Mouse (Mus musculus) lung, postnatal 10 days (tissue): ENCODE measurements around the gene Trim8.

Experiments
- DNase-seq: peaks from one replicate; pipeline ENCODE4 v3.0.0; 2021

The Trim8 gene

DNA sequence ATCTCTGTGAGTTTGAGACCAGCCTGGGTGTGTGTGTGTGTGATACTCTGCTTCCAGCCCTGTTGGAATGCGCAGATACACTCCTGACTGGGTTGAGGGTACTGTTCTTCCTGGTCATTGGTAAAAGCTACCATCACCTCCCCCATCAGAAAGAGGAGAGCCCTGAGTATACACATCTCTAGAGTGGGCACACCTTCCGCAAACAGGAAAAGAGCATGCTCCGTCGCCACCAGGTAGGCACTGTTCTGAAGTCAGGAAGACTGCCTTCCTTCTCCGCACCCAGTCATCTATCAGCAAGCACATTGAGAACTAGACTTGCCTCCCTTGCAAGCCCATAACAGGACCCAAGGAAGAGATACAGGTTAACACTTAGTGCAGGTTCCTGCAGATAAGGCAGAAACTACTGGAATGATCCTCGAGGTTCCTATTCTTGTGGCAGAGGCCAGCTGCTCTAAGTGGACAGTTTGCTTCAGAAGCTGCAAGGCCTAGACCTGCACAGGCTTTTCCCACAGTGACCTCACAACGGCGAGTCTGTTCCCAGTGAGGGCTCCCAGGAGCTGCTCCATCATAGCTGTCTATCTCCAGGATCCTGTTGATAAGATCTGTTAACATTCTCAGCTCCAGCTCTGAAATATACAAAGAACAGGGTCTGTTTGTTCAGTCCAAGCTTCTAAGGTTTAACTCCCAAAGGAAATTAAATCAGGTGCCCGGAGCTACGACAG is 20.7 kb upstream of the Trim8 start:
- peak; percentile 61 for DNase-seq

GRCm38 (mm10) chr19:46481352-46481751 is 20.1 kb upstream of the Trim8 start:
- DNase-seq: no peak

DNA sequence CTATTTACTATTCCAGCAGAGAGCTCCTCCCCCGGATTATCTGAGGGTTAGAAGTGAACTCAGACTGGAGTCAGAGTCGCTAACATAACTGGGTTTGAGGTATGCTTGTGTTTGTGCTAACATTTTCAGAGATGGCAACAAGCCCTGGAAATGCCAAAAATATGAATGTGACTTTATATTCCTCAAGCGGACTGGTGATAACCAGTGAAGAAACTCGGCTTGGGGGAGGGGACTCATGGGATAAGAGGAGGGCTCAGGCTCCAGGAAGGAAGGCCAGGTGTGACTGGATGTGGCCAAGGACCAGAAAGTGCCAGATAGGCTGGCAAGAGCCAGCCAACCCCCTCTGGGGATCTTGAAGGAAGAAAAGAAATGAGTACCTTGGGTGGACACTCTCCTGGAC is 19.7 kb upstream of the Trim8 start:
- peak; percentile 61 for DNase-seq

DNA sequence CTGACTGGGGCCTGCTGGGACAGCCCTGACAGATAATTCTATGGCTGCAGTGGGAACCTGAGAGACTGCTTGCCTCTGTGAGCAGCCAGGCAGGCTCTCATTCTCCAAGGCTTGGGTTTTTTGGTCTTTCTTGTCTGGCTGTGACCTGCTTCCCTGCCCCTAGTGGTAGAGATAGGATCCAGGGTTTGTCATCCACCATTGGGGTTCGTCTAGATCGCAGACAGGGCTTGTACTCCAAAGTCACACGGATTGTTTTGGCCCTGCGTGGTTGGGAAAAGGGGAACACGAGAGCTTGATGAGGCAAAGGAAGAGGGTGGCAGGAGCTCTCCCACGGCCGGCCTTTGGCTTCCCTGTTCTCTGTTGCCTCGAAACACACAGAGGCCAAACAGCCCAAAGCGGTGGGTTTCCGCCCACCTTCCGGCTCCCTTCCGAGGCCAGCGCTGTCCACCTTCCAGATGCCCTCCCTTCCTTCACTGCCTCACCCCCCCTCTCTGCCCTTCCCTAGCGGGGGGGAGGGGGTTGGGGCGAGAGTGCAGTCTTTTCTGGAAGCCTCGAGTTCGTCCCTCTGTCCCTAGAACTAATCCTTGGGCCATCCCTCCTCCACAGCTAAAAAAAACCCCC is 18.5 kb upstream of the Trim8 start:
- peak; percentile 58 for DNase-seq

DNA sequence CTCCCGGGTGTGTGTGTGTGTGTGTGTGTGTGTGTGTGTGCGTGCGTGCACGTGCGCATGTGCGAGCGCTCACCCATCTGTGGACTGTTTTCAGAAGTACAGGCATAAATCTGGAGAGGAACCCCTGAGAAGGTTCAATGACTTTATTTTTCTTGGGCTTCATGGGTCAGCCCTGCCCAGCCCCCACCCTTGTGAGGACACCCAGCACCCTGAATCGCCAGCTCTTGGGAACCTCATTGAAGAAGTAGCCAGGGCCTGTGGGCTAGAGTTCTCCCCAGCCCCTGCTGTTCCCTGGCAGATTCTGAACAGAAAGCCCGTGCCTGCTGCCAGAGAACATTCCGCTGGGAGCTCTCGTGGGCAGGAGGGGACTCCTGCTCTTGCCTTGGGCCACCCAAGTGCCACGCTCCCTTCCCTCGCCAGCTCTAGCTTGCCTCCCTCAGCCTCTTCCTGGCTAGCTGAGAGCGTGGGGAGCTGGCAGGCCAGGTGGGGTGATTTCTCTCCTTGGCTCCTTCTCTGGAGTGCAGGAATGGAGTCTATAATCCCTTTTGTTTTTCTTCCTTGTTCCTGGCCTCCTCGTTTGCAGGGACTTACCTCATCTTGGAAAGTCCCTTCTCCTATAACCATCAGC is 17.7 kb upstream of the Trim8 start:
- peak; percentile 66 for DNase-seq

GRCm38 (mm10) chr19:46484518-46484917 is 17.0 kb upstream of the Trim8 start:
- peak; percentile 93 for DNase-seq

GRCm38 (mm10) chr19:46485847-46486246 is 15.7 kb upstream of the Trim8 start:
- DNase-seq: no peak

GRCm38 (mm10) chr19:46486709-46487108 is 14.8 kb upstream of the Trim8 start:
- DNase-seq: no peak

DNA sequence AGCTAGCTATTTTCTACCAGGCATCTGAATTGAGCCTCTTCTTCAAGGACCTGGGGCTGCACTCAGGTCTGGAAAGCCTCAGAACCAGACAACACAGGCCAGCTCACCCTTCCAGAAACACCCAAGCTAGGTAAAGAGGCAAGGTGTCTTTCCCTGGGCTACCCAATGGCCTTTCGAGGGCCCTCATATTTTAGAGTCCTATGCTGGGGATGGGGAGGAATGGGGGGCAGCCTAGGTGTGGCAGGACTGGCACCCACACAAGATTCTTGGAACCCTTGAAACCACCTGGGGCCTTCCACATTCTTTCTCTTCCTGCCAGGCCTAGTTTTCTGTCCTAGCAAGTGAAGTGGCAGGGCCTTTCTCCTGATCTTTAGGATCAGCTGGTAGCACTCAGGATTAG is 12.1 kb upstream of the Trim8 start:
- no peak for DNase-seq

DNA sequence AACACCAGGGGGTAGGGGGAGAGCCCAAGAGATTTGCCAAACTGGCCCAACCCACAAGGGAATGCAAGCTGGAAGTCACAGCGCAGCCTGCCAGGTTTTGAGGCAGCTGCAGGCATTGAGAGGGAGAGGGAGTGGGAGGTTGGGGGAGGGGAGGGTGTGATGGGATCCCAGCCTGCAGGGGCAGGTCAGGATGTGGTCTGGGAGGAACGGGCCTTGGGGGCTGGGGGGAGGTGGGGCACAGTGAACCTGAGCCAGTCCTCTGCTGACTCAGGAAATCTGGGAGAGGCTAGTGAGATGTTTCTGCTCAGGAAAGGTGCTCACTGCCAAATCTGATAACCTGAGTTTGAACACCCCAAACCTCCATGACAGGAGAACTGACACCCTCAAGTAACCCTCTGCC is 10.9 kb upstream of the Trim8 start:
- DNase-seq: peak; percentile 87

DNA sequence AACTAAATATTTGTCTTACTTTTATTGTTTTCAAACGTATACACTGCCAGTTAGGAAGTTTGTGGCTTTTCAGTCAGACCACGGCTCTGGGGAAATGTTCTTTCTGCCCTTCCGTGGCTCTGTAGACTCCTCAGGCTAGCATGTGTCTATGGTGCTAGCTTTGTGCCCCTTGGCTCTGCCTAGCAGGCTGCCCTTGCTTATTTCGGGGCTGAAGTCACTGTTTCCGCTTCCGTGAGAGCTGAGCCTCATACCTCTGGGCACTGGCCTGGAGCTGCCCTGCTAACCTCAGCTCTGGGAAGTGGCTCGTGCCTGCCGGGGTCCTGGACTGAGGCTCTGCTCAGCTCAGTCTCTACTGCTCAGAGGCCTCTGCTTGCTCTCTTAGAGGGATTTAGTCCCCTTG is 6.4 kb upstream of the Trim8 start:
- DNase-seq: no peak

- DNase-seq: no peak
Observed at GRCm38 (mm10) chr19:46497230-46497629, 4.3 kb upstream of the Trim8 start.

DNA sequence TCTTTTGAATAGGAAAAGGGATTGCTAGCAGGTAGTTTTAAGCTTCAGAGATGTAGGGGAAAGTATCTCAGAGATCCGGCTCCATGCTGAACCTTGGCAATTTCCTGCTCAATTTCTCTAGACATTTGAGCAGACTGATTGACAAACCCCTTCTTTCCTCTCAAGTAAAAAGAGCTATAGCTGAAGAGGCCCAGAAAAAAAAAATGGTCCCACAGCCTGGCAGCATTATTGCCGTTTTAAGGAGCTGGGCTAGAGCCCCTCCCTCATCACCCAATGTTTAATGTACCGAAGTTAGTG is 2.0 kb upstream of the Trim8 start:
- no peak for DNase-seq

- peak; percentile 100 for DNase-seq
Observed at GRCm38 (mm10) chr19:46499836-46500580, 1.5 kb upstream of the Trim8 start.

DNA sequence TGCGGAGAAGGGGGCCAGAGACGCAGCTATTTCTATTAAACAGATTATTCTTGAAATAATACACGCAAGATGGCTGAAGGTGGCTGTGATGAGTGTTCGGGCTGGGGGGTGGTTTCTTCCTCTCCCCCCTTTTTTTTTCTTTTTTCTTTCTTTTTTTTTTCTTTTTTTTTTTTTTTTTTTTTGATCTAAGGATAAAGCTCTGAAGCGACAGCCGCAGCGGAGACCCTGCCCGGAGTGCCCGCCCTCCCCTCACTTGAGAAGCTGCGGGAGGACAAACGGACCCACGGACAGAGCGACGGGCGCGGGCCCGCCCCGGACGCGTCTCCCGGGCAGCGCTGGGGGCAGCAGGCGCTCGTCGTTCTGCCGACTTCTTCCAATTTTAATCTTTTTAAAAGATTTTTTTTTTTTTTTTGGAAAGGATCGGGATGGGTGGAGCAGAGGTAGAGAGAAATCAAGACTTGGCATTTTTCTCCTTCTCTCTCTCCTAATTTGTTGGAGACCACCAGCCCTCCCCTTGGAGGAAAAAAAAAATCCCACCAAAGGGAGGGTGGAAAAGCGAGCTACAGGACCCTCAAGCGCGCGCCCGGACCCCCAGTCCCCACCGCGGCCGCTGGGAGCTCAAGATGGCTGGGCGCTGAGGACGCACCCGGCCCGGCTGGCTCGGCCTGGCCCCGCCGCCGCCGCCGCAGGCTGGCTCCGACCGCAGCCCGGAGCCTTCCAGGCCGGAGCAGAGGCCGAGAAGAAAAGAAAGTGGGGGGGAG is 741 bp upstream of the Trim8 start:
- DNase-seq: peak; percentile 72

DNA sequence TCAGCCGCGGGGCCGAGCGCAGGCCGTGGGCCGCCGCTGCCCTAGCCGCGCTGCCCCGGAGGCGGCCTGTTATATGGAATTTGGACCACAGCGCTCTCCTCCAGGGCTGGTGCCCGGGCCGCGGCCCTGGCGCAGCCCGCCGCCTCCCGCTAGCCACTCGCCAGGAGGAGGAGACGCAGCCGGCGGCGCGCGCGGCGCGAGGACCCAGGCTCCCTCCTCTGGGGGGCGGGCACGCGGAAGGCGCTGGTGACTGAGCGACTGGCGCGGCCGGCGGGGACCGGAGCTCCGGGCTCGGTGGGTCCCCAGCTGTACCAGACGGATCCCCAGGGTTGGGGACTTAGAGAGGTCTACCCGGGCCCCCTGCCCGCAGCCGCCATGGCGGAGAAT is 560 bp downstream of the Trim8 start:
- DNase-seq: peak; percentile 88

- DNase-seq: peak; percentile 88
Observed at GRCm38 (mm10) chr19:46502471-46503166, 1.1 kb downstream of the Trim8 start.

DNA sequence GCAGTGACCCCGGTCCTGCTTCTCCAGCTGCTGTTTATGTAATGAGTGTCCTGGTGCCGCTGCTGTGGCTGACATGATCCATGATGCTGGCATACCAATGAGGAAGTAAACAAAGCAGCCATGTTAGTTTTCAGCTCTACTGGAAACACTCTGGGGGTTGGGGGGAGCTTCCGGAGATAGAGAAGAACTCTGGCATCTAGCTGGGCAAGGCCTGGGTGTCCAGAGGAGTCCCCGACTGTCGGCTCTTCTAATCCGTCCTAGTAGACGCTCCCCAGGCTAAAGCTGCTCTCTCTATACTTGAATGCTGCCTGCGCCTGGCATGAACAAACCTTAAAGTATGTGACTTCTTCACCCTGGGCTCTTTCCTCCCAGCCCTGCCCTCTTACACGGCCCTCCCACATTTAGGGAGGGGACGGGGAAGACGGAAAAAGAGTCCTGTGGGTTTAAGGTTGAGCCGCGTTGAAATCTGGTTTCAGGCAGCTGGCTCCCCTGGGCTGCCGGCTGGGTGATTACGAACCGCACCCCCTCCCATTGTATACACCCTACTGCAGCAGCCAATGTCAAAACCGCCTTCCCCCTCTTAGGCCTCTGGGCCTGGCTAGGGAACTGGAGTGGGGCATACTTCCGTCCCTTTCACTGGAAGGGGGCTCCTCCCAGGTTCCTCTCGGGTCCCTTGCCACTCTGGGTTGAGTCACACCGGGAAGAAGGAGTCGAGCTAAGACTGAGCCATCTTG is 2.0 kb downstream of the Trim8 start:
- DNase-seq: peak; percentile 91

DNA sequence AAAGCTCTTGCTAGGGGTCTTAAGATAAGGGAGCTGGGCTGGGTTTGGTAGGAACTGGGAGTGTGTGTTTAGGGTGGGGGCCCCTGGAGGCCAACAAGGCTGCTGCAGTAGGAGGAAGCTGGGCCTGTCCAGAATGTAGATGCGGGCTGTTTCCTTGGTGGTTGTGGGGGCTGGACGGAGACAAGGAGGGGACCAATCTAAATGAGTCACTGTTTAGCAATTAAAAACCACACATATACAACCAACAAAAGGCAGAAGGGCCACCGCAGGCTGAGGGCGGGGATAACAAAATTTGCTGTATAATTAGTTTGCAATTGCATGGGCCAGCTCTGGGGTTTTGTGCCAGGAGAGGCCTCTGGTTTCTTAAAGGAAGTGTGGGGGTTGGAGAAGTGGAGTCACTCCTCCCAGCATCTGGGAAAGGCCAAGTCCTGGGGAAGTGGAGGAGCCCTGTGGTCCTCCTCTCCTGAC is 2.6 kb downstream of the Trim8 start:
- DNase-seq: peak; percentile 79

- DNase-seq: peak; percentile 50
Observed at GRCm38 (mm10) chr19:46504822-46505417, 3.4 kb downstream of the Trim8 start.
